Mouse (Mus musculus) mouse embryonic stem cell (cell line): ENCODE measurements at regions not wholly inside any gene's neighbourhood (a gene's known extent, or its start where the extent isn't known, plus 50 kb on each side); places are given as distances from the start of the nearest gene placed in this dataset.

Source experiments
- in situ Hi-C, 2 experiments: fragments of 300-500 bp; cut with MboI; formaldehyde crosslinking; loops; 1 replicate in 1 of 2; 3 replicates in 1 of 2; pipeline ENCODE4 v1.14.3; 2019 to 2020; ENCODE audit warnings: low sequenced_read_pairs in 2 of 2, low pct_unique_long_range_greater_than_20kb in 1 of 2, mixed read lengths in 1 of 2; ENCODE audit not compliant: unreplicated experiment in 1 of 2

DNA sequence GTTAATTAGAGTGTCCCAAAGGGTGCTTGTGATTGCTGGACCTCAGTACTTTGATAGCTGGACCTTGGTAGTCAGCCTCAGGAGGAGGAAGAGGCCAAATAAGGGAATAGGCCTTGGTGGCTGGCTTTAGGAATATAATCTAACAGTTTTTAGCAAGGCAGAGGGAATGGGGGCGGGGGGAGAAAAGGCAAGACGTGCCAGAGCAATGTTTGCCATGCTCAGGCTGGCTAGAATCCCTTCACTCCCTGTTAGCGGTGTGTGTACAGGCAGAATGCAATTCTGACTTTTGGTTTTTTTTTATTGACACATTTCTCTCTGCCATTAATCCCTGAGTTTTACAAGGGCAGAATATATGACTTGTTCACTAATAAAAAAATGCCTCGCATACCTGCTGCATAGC, 192.2 kb downstream of the Suds3 start:
- in situ Hi-C loops = no loop called here

DNA sequence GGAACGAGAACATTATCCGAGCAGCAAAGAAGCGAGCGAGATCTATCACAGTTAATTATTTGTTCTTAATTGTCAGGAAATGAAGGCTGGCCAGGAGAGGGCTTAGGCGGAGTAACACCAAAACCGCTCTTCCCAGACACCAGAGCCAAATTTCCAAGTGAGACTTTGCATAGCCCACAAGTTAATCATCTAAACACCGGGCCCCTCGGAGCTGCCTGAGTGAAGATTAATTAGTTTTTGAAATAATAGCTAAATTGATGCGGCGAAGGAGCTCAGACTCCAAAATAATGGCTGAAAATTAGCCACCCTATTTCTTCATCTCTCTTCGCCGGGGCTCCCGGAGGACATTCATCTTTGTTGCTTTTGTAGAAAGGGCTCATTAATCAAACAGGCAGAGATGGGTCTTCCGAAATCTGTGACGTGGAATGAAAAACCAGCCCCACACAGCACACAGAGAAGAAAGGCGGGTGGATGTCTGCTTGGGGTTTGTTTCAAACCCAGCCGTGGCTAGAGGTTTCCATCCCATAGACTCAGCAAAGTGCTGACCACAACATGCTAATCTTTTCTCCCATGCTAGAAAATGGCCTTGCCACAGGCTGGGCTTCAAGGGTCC, 193.7 kb downstream of the Suds3 start:
- in situ Hi-C loops = no loop called here

DNA sequence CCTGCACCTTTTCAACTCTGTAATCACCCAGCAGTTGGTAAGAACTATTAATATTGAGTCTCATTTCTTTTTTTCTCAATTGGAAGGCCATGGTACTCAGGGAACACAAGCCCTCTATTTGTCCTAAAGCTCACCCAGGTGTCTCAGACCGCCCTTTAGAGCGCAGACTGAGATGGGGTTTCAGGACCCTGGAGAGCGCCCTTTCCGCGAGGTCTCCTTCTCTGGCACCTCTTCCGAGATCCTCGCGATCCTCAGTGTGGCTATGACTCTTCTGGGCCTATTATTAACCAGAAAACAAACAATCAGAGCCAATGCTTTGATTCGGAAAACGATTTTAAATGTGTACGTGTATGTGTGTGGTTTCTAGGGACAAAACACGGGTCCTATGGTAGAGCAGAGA, 201.0 kb downstream of the Suds3 start:
- in situ Hi-C loops = no loop called here

DNA sequence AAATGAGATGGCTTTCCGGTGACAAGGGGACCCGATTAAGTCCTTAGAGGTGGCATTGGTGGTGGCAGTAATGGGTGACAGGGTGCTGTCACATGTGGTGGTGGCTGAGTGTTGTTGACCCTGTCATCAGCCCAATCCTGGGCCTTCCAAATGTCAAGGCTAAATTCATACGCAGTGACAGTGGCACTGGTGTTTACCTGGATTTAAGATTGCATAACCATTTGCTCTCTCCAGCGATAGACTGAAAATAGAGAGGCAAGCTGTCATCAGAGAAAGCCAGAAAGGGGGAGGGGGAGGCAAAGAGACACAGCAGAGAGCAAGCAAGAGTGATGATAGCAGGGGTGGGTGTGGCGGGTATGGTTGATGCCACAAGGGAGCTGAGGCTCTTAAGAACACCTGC, 215.1 kb downstream of the Suds3 start:
- in situ Hi-C loops = no loop called here

DNA sequence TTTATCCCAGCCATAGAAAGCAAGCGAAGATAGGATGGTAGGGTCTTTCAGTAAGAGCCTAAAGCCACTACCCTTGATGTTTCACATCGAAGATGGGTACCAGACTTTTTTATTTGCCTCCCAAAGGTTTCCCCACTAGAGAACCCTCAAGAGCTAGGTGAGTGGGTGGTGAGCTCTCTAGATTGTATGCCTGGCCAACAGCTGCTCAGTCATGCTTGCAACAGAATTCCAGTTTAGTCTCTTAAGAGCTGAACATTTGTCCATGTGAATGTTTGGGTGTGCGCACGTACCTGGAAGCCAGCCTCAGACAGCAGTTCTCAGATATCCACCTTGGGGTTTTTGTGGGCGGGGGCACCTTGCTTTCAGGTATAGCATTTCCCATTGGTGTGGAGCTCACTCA, 218.5 kb downstream of the Suds3 start:
- in situ Hi-C loops = no loop called here

DNA sequence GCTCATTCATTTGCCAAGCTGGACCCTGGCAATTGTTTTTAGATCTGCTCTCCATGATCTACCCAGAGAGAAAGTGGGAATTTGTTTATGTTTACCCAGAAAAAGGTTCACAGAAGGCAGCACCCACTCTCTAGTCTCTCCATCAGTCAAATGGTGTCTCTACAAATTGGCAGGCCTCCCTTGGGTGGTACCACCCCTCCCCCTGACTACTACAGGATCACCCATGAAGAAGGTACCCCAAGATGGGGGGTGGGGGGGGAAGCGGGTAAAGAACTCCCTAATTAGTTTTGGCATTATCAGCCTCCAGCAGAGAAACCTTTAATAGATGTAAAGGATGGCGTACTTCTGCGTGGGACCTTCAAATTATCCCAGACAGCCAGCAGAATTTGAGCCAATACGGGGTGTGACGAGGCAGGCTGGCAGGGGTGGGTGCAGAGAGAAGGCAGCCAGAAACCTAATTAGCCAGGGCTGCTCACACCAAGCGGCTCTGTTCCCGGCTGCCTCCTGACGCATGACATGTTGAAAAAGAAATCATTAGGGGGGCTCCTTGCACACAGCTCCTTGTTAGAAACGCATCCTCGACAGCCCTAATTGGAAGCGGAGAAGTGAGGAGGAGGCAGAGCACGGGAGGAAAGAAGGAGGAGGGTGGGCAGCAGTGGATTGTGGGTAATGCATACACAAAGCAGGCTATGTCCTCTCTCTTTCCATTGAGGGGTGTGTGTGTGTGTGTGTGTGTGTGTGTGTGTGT, 220.7 kb downstream of the Suds3 start:
- in situ Hi-C loops = no loop called here

DNA sequence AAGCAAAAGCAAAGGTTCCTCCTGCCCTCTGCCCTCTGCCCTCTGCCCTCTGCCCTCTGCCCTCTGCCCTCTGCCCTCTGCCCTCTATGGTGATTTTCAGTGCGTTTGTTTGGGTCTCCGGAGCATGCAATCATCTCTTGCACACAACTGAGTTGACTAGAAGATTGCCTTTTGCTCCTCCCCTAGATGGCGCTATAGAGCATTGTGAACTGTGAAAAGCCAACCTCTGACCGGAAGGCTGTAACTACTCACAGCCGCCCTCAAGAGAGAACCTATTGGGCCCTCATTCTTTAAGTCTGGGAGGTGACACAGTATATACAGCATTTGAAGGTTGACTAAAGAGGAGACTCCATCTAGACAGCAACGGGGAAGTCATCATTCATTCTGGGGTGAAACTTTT, 221.3 kb downstream of the Suds3 start:
- in situ Hi-C loops = no loop called here

DNA sequence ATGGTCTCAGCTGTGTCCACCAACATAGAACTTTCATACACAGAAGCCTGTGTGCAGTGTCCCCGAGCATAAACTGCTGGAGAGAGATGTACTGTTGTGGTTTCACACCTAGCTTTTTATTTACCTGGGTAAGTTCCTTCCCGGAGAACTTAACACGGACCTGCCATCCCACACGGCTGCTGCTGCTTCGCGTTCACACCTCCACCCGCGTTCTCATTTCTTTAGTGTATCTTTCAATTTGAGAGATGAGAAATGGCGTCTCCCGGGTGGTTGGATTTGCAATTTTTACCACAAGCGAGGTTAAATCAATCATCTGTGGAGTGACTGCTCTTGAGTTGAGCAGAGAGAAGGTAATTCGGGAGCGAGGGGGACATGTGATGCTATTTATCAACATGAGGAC, 223.0 kb downstream of the Suds3 start:
- in situ Hi-C loops = no loop called here

DNA sequence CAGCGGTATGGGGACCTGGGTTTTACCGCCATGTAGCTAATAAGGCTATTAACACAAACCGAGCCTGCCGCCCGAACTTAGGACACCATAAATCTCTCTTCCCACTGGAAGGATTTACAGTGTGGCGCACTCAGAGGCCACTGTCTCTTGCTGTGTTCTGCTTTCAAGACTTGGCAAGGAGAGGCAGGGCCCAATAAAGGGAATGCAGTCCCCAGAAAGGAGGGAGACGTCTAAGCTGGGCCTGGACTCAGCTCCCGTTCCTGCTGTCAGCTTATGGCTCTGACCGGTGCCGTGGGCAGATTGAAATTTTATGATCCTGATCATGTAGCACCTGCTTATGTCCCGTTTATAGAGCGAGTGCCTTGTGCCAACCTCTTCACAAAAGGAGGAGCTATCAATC, 226.7 kb downstream of the Suds3 start:
- in situ Hi-C loops = no loop called here

DNA sequence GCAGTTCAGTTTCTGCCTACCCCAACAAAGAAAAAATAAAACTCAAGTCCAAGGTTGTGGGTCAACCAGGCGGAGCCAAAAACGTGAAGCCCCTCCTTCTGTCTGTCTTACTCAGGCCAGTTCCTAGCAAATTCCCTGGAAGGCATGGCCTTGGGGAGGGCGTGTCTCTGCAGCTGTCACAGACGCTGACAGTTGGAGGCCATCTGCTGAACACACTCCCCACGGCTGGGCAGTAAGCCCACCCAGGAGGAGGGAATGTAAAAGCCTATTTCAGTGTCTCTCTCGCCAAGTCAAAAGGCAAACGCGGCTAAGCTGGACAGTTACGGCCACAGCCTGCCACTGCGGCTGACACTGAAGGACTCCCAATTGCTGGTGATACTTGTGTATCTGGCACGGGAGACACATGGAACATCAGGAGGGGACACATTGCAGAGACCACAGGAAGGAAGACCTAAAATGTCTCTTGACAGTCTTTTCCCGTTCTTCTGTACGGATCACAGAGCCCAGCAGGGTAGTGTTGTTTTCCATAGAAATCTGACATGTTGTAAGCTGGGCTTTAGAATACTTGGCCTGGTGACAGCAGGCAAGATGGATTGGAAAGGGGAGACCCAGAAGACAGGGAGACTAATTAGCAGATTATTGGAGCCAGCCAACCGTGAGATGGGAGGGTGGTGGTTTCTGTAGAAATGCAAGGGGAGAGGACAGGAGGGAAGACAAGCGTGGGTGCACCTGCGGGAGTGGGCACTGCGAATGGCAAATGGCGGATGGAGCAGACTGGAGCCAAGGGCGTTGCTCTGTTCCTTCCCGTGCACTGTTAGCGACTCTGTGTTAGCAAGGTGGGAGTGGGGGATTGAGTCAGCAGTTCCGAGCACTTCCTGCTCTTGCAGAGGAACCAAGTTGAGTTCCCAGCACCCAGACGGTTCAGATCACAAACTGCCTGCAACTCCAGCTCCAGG, 229.5 kb downstream of the Suds3 start:
- in situ Hi-C loops = no loop called here

DNA sequence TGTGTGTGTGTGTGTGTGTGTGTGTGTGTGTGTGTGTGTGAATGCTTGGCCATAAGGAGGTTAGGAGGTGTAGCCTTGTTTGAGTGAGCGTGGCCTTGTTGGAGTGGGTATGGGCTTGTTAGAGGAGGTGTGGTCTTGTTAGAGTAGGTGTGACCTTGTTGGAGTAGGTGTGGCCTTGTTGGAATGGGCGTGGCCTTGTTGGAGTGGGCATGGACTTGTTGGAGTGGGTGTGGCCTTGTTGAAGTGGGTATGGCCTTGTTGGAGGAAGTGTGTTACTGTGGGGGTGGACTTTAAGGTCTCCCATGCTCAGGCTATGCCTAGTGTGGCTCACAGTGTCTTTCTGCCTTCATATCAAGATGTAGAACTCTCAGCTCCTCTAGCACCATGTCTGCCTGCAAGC, 236.2 kb downstream of the Suds3 start:
- in situ Hi-C loops = no loop called here

DNA sequence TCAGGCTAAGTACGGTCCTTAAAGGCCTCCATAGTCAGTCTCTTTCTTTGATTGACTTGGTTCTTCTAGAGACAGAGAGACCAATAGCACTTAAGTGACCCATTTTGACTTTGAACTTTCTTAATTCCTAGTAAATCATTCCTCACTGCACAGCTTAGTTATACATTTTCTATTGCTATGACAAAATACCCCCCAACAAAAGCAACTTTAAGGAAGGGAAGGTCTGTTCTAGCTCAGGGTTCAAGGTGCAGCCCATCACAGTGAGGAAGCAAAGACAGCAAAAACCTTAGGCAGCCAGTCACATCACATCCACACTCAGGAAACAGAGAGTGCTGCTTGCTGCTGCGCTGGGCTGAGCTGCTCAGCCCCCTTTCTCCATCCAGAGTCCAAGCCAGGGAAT, 241.0 kb downstream of the Suds3 start:
- in situ Hi-C loops = no loop called here

DNA sequence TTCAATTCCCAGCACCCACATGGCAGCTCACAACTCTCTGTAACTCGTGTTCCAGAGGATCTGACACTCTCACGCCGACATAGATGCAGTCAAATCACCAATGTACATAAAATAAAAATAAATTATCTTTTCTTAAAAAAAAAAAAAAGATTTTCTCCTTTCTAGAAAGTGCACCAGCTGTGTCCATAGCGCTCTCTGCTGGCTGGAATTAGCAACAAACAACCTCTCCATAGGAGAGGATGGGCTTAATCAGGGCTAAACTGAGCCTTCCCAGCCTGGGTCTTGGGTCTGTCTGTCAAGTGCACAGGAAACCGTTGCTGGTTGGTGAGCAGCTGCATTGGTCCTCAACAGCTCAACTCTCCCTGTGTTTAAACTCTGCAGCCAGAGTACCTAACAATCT, 247.8 kb downstream of the Suds3 start:
- in situ Hi-C loops = loop anchor here in 1 of 2 experiments (10.0 kb wide), 1 partner anchor 103 kb away; no protein-coding TSS in a partner anchor

DNA sequence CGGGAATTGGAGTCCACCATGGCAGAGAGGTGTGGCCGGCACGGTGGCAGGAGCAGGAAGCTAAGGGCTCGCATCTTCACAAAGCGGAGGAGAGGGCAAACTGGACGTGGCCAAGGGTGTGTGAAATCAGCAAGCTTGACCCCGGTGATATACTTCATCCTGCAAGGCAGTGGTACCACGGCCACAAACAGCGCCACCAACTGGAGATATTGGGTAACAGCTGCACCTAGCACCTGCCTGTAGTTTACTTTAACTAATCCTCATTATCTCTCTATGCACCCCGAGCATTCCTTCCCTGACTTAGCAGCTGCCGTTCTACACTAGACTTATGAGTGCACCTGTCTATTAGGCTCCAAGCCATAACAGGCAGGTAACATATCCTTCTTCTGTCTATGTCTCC, 251.6 kb downstream of the Suds3 start:
- in situ Hi-C loops = loop anchor here in 1 of 2 experiments (10.0 kb wide), 1 partner anchor 99 kb away; no protein-coding TSS in a partner anchor

DNA sequence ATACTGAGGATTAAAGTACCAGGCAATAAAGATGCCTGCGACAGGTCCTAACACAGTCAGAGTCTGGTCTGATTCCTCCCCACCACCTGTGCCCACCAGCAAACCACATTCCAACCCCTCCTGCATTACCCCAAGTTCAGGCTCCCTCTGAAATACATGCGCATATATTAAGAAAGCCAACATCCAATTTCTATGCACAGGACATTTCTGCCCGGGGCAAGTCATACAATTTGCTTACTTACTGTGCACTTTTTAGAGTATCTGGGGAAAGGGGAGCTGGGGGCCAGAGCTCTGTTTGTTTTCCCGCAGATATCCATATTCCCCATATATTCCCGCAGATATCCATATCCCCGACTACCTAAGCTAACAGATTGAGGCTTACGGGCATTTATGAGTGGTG, 261.1 kb upstream of the Srrm4 start:
- in situ Hi-C loops = no loop called here

DNA sequence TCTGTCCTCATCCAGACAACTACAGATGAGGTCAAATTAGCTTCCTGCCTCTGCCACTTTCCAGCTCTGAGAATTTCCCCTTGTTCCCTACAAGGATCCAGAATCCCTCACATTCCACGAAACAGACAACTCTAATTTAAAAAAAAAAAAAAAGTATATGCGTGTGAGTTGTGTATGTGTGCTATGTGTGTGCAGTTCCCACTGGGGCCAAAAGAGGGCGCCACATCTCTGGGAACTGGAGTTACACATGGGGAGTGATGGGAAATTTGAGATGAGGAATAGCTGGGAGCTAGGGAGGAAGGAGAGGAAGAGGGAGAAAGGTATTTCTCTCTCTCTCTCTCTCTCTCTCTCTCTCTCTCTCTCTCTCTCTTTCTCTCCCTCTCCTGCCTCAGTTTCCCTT, 240.3 kb upstream of the Srrm4 start:
- in situ Hi-C loops = no loop called here

DNA sequence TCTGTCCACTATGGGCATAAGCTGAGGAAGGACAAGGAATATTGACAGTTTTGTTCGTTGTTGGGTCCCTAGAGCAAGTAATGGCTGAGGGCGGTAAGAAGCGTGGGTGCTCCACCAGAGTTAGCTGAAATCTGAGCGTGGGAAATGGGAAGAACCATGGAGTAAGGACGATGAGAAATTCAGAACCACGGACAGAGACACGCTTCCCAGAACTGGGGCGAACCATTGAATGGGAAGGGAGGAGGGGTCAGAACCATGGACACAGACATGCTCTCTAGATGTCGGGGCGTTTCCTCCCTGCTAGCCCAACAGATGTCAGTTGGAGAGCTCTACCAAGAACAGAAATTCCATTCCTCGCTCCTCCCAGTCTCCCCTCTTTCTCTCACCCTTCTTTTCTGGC, 238.2 kb upstream of the Srrm4 start:
- in situ Hi-C loops = no loop called here

DNA sequence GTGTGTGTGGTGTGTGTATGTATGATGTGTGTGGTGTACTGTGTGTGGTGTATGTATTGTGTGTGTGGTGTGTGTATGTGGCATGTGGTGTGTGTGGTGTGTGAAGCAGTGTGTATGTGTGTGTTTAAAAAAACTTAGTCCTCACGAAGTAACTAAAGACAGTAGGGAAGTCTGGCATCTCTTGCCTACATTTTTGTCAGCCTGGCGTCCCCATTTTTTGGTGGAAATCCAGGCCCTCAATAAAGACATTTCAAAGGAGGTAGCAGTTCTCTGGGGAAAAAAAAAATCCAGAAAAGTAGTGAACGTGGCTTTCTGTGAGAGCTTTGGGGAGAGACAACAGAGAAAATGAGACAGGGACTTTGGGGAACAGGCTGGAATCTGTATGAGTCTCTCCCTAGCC, 231.6 kb upstream of the Srrm4 start:
- in situ Hi-C loops = no loop called here

DNA sequence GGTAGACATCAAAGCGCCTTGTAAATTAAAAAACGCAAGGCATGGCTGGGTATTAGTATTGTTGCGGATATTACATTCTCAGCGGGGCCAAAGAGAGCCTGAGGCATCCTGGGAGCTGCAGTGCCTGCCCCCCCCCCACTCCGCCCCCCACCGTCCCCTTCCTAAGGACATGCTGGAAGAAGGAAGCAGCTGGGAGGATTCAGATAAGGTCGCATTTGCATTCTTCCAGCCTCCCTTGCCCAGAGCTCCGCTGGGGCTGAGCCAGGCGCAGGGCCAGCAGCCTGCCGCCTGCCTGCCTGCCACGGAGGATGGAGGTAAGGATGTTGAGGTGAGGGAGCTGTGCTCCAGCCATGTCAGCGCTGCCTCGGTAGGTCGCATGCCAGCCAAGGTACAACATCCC, 230.5 kb upstream of the Srrm4 start:
- in situ Hi-C loops = no loop called here
